Mouse (Mus musculus) retina, adult 2 months (tissue): ENCODE results near the gene Gpr176.
A peak's percentile ranks its signal among the peaks of the same experiment; 100 is the strongest.

ENCODE experiments used
- DNase-seq: peaks from one replicate; pipeline ENCODE4 v3.0.0-alpha.2; 2012; ENCODE audit warnings: low read depth, low spot score

The Gpr176 gene

GRCm38 (mm10) chr2:118372901-118373571 is at the start of gene Gpr176:
Gene Gpr176, minus strand, starts transcription at chr2:118373419.
- DNase-seq = no peak

GRCm38 (mm10) chr2:118422385-118422784 is 49.2 kb upstream of the Gpr176 start:
- DNase-seq = no peak

- DNase-seq = no peak
Observed at GRCm38 (mm10) chr2:118421951-118422350, 48.7 kb upstream of the Gpr176 start.

GRCm38 (mm10) chr2:118418076-118418475 is 44.9 kb upstream of the Gpr176 start:
- no peak for DNase-seq

GRCm38 (mm10) chr2:118415601-118416355 is 42.6 kb upstream of the Gpr176 start:
- no peak for DNase-seq

- DNase-seq = no peak
Observed at GRCm38 (mm10) chr2:118412821-118413220, 39.6 kb upstream of the Gpr176 start.

- DNase-seq = no peak
Observed at GRCm38 (mm10) chr2:118408336-118408895, 35.2 kb upstream of the Gpr176 start.

- no peak for DNase-seq
Observed at GRCm38 (mm10) chr2:118406811-118407210, 33.6 kb upstream of the Gpr176 start.

- no peak for DNase-seq
Observed at GRCm38 (mm10) chr2:118405568-118405967, 32.3 kb upstream of the Gpr176 start.

- no peak for DNase-seq
Observed at GRCm38 (mm10) chr2:118404336-118404735, 31.1 kb upstream of the Gpr176 start.

- DNase-seq = no peak
Observed at GRCm38 (mm10) chr2:118401834-118402727, 28.9 kb upstream of the Gpr176 start.

- DNase-seq = no peak
Observed at GRCm38 (mm10) chr2:118399751-118400150, 26.5 kb upstream of the Gpr176 start.

GRCm38 (mm10) chr2:118391201-118391600 is 18.0 kb upstream of the Gpr176 start:
- DNase-seq = no peak

- DNase-seq = no peak
Observed at GRCm38 (mm10) chr2:118390072-118390471, 16.9 kb upstream of the Gpr176 start.

GRCm38 (mm10) chr2:118389569-118389968 is 16.4 kb upstream of the Gpr176 start:
- DNase-seq = no peak

GRCm38 (mm10) chr2:118388341-118389335 is 15.4 kb upstream of the Gpr176 start, which contains the start of gene Eif2ak4:
Gene Eif2ak4, plus strand, starts transcription at chr2:118388618.
- DNase-seq = peak; percentile 97

- no peak for DNase-seq
Observed at GRCm38 (mm10) chr2:118383387-118383786, 10.2 kb upstream of the Gpr176 start.

- DNase-seq = no peak
Observed at GRCm38 (mm10) chr2:118379756-118380155, 6.5 kb upstream of the Gpr176 start.

- no peak for DNase-seq
Observed at GRCm38 (mm10) chr2:118375931-118376330, 2.7 kb upstream of the Gpr176 start.

- no peak for DNase-seq
Observed at GRCm38 (mm10) chr2:118375522-118375921, 2.3 kb upstream of the Gpr176 start.
